Mouse (Mus musculus): Measurements from ENCODE around the gene Rpl10a. TPM values are rescaled to one million over a fixed set of nuclear protein-coding genes. Genes with fewer than 3 reads are reported as not detected.

Gene Rpl10a
- polyA plus RNA-seq (2014; fragmentation: Nextera tagmentation; extraction: Ambion mirVana) = 440 and 513 TPM in 2 replicates

GRCm38 (mm10) chr17:28328366-28328928 lies at the start of gene Rpl10a:
Gene Rpl10a, plus strand, starts transcription at chr17:28328471.
- Histone ChIP-seq H3K36me3 (ENCODE audit: control insufficient read depth, insufficient read depth, low read length) (peaks cover 46% of the 10 kb centered on the region), H3K4me3 (ENCODE audit: control insufficient read depth in 1 of 2, insufficient read depth in 1 of 2, low read depth in 1 of 2, low read length in 2 of 2) (peak within 1 kb of the TSS; percentile 85 to 88), H3K4me1 (ENCODE audit: control insufficient read depth in 2 of 2, insufficient read depth in 2 of 2, low read length in 2 of 2) (peaks cover 27 to 37% of the 10 kb centered on the region in 2 experiments), H3K9ac (ENCODE audit: low read length) (peak within 1 kb of the TSS; percentile 98), H3K4me2 (ENCODE audit: low read length) (peak within 1 kb of the TSS; percentile 93), H3K27me3 (ENCODE audit: control insufficient read depth, insufficient read depth, low read length) (no peaks in the 10 kb centered on the region), H3K27ac (replicated peaks in 1 of 2; ENCODE audit: control insufficient read depth in 1 of 2, insufficient read depth in 1 of 2, low read depth in 2 of 2, low read length in 2 of 2) (peak within 1 kb of the TSS; percentile 83 to 91), H3K9me3 (ENCODE audit: control insufficient read depth, low read length) (no peaks in the 10 kb centered on the region)
- ATAC-seq (ENCODE audit: insufficient number of reproducible peaks, insufficient read depth, low FRiP score, low read depth) = peak; percentile 80
- under 1% methylated on average over 65 of the region's 67 CpGs for WGBS

GRCm38 (mm10) chr17:28279236-28279635 lies 49.0 kb upstream of the Rpl10a start:
- no peak for ATAC-seq (ENCODE audit: insufficient number of reproducible peaks, insufficient read depth, low FRiP score, low read depth)
- no peak overlapping the region for H3K4me2 ChIP-seq (ENCODE audit: low read length)
- H3K9me3 ChIP-seq (ENCODE audit: control insufficient read depth, low read length) = no peaks in the 10 kb centered on the region
- whole genome bisulfite sequencing = 61% methylated on average over 4 of the region's 4 CpGs
- H3K27ac ChIP-seq (replicated peaks in 1 of 2; ENCODE audit: control insufficient read depth in 1 of 2, insufficient read depth in 1 of 2, low read depth in 2 of 2, low read length in 2 of 2) = no peak overlapping the region
- H3K27me3 ChIP-seq (ENCODE audit: control insufficient read depth, insufficient read depth, low read length) = no peaks in the 10 kb centered on the region
- no peak overlapping the region for H3K4me3 ChIP-seq (ENCODE audit: control insufficient read depth in 1 of 2, insufficient read depth in 1 of 2, low read depth in 1 of 2, low read length in 2 of 2)
- H3K9ac ChIP-seq (ENCODE audit: low read length) = peak overlapping the region; percentile 41; the same call in 1 of the 2 replicates
- peaks cover 14 to 23% of the 10 kb centered on the region in 2 experiments for H3K4me1 ChIP-seq (ENCODE audit: control insufficient read depth in 2 of 2, insufficient read depth in 2 of 2, low read length in 2 of 2)
- no peaks in the 10 kb centered on the region for H3K36me3 ChIP-seq (ENCODE audit: control insufficient read depth, insufficient read depth, low read length)

- peak; percentile 72 for ATAC-seq (ENCODE audit: insufficient number of reproducible peaks, insufficient read depth, low FRiP score, low read depth)
- Histone ChIP-seq H3K9ac (ENCODE audit: low read length) (peak overlapping the region; percentile 48; the same call in 1 of the 2 replicates), H3K4me1 (ENCODE audit: control insufficient read depth in 2 of 2, insufficient read depth in 2 of 2, low read length in 2 of 2) (peaks cover 14 to 23% of the 10 kb centered on the region in 2 experiments), H3K9me3 (ENCODE audit: control insufficient read depth, low read length) (no peaks in the 10 kb centered on the region), H3K4me3 (ENCODE audit: control insufficient read depth in 1 of 2, insufficient read depth in 1 of 2, low read depth in 1 of 2, low read length in 2 of 2) (no peak overlapping the region), H3K27ac (replicated peaks in 1 of 2; ENCODE audit: control insufficient read depth in 1 of 2, insufficient read depth in 1 of 2, low read depth in 2 of 2, low read length in 2 of 2) (peak overlapping the region in 1 of 2 experiments; percentile 28; a peak in 1 of 4 replicates), H3K27me3 (ENCODE audit: control insufficient read depth, insufficient read depth, low read length) (no peaks in the 10 kb centered on the region), H3K36me3 (ENCODE audit: control insufficient read depth, insufficient read depth, low read length) (no peaks in the 10 kb centered on the region), H3K4me2 (ENCODE audit: low read length) (0 out of 2 replicates have a peak overlapping the region, but pooled peaks have one; percentile 6)
- WGBS = 46% methylated on average over 15 of the region's 15 CpGs
These were observed 48.4 kb upstream of the Rpl10a start for GRCm38 (mm10) chr17:28279780-28280422.

GRCm38 (mm10) chr17:28280423-28280800 lies 47.9 kb upstream of the Rpl10a start:
- ATAC-seq (ENCODE audit: insufficient number of reproducible peaks, insufficient read depth, low FRiP score, low read depth) = peak; percentile 11; the same call in 1 of the 2 replicates
- H3K9ac ChIP-seq (ENCODE audit: low read length) = peak overlapping the region; percentile 48; the same call in 1 of the 2 replicates
- WGBS = 58% methylated on average over 7 of the region's 7 CpGs
- H3K4me3 ChIP-seq (ENCODE audit: control insufficient read depth in 1 of 2, insufficient read depth in 1 of 2, low read depth in 1 of 2, low read length in 2 of 2) = no peak overlapping the region
- no peaks in the 10 kb centered on the region for H3K36me3 ChIP-seq (ENCODE audit: control insufficient read depth, insufficient read depth, low read length)
- peaks cover 14 to 23% of the 10 kb centered on the region in 2 experiments for H3K4me1 ChIP-seq (ENCODE audit: control insufficient read depth in 2 of 2, insufficient read depth in 2 of 2, low read length in 2 of 2)
- 0 out of 4 replicates have a peak overlapping the region, but pooled peaks of 1 of the 2 experiments have one; percentile 28 for H3K27ac ChIP-seq (replicated peaks in 1 of 2; ENCODE audit: control insufficient read depth in 1 of 2, insufficient read depth in 1 of 2, low read depth in 2 of 2, low read length in 2 of 2)
- H3K4me2 ChIP-seq (ENCODE audit: low read length) = 0 out of 2 replicates have a peak overlapping the region, but pooled peaks have one; percentile 6
- no peaks in the 10 kb centered on the region for H3K9me3 ChIP-seq (ENCODE audit: control insufficient read depth, low read length)
- H3K27me3 ChIP-seq (ENCODE audit: control insufficient read depth, insufficient read depth, low read length) = no peaks in the 10 kb centered on the region

GRCm38 (mm10) chr17:28280831-28281377 lies 47.4 kb upstream of the Rpl10a start:
- no peaks in the 10 kb centered on the region for H3K36me3 ChIP-seq (ENCODE audit: control insufficient read depth, insufficient read depth, low read length)
- H3K4me2 ChIP-seq (ENCODE audit: low read length) = no peak overlapping the region
- H3K9me3 ChIP-seq (ENCODE audit: control insufficient read depth, low read length) = no peaks in the 10 kb centered on the region
- ATAC-seq (ENCODE audit: insufficient number of reproducible peaks, insufficient read depth, low FRiP score, low read depth) = no peak
- no peak overlapping the region for H3K27ac ChIP-seq (replicated peaks in 1 of 2; ENCODE audit: control insufficient read depth in 1 of 2, insufficient read depth in 1 of 2, low read depth in 2 of 2, low read length in 2 of 2)
- no peaks in the 10 kb centered on the region for H3K27me3 ChIP-seq (ENCODE audit: control insufficient read depth, insufficient read depth, low read length)
- no peak overlapping the region; the same call in 1 of the 2 replicates for H3K9ac ChIP-seq (ENCODE audit: low read length)
- 45% methylated on average over 5 of the region's 5 CpGs for WGBS
- no peak overlapping the region for H3K4me3 ChIP-seq (ENCODE audit: control insufficient read depth in 1 of 2, insufficient read depth in 1 of 2, low read depth in 1 of 2, low read length in 2 of 2)
- peaks cover 14 to 27% of the 10 kb centered on the region in 2 experiments for H3K4me1 ChIP-seq (ENCODE audit: control insufficient read depth in 2 of 2, insufficient read depth in 2 of 2, low read length in 2 of 2)

GRCm38 (mm10) chr17:28281866-28282441 lies 46.3 kb upstream of the Rpl10a start:
- H3K27me3 ChIP-seq (ENCODE audit: control insufficient read depth, insufficient read depth, low read length) = no peaks in the 10 kb centered on the region
- H3K27ac ChIP-seq (replicated peaks in 1 of 2; ENCODE audit: control insufficient read depth in 1 of 2, insufficient read depth in 1 of 2, low read depth in 2 of 2, low read length in 2 of 2) = no peak overlapping the region
- WGBS = 94% methylated on average over 7 of the region's 7 CpGs
- H3K4me2 ChIP-seq (ENCODE audit: low read length) = no peak overlapping the region
- H3K4me3 ChIP-seq (ENCODE audit: control insufficient read depth in 1 of 2, insufficient read depth in 1 of 2, low read depth in 1 of 2, low read length in 2 of 2) = no peak overlapping the region
- no peak for ATAC-seq (ENCODE audit: insufficient number of reproducible peaks, insufficient read depth, low FRiP score, low read depth)
- H3K9ac ChIP-seq (ENCODE audit: low read length) = no peak overlapping the region
- no peaks in the 10 kb centered on the region for H3K36me3 ChIP-seq (ENCODE audit: control insufficient read depth, insufficient read depth, low read length)
- peaks cover 14 to 28% of the 10 kb centered on the region in 2 experiments for H3K4me1 ChIP-seq (ENCODE audit: control insufficient read depth in 2 of 2, insufficient read depth in 2 of 2, low read length in 2 of 2)
- H3K9me3 ChIP-seq (ENCODE audit: control insufficient read depth, low read length) = no peaks in the 10 kb centered on the region

- H3K4me1 ChIP-seq (ENCODE audit: control insufficient read depth in 2 of 2, insufficient read depth in 2 of 2, low read length in 2 of 2) = peaks cover 19 to 31% of the 10 kb centered on the region in 2 experiments
- no peak overlapping the region for H3K27ac ChIP-seq (replicated peaks in 1 of 2; ENCODE audit: control insufficient read depth in 1 of 2, insufficient read depth in 1 of 2, low read depth in 2 of 2, low read length in 2 of 2)
- WGBS = 90% methylated on average over 10 of the region's 10 CpGs
- no peak overlapping the region for H3K9ac ChIP-seq (ENCODE audit: low read length)
- no peaks in the 10 kb centered on the region for H3K36me3 ChIP-seq (ENCODE audit: control insufficient read depth, insufficient read depth, low read length)
- no peak for ATAC-seq (ENCODE audit: insufficient number of reproducible peaks, insufficient read depth, low FRiP score, low read depth)
- no peaks in the 10 kb centered on the region for H3K27me3 ChIP-seq (ENCODE audit: control insufficient read depth, insufficient read depth, low read length)
- H3K4me2 ChIP-seq (ENCODE audit: low read length) = no peak overlapping the region
- H3K9me3 ChIP-seq (ENCODE audit: control insufficient read depth, low read length) = no peaks in the 10 kb centered on the region
- no peak overlapping the region for H3K4me3 ChIP-seq (ENCODE audit: control insufficient read depth in 1 of 2, insufficient read depth in 1 of 2, low read depth in 1 of 2, low read length in 2 of 2)
These were observed 45.1 kb upstream of the Rpl10a start for GRCm38 (mm10) chr17:28283199-28283598.
